Mouse (Mus musculus) ES-Bruce4 (cell line): ENCODE measurements around the gene Rpl37. TPM values are rescaled to one million over a fixed set of nuclear protein-coding genes. Genes with fewer than 3 reads are reported as not detected.
A peak's percentile ranks its signal among the peaks of the same experiment; 100 is the strongest.

Experiments
- H3K27ac ChIP-seq: 2 replicates; pipeline ENCODE4 v1.5.1; 2012; ENCODE audit warnings: low read length, inconsistent platforms; ENCODE audit not compliant: insufficient read depth
- H3K27me3 ChIP-seq: 2 replicates; pipeline ENCODE4 v1.6.1; 2012; ENCODE audit warnings: mild to moderate bottlenecking, low read length, inconsistent platforms; ENCODE audit not compliant: control insufficient read depth, poor library complexity, insufficient read depth, severe bottlenecking
- H3K36me3 ChIP-seq: 2 replicates; pipeline ENCODE4 v1.6.1; 2012; ENCODE audit warnings: inconsistent platforms, mild to moderate bottlenecking, low read length, moderate library complexity; ENCODE audit not compliant: control insufficient read depth, poor library complexity, insufficient read depth, severe bottlenecking
- H3K4me1 ChIP-seq: one replicate; pipeline ENCODE4 v1.8.1; 2011; ENCODE audit warnings: low read length; ENCODE audit not compliant: control insufficient read depth, insufficient read depth
- H3K4me3 ChIP-seq: 2 replicates; pipeline ENCODE4 v1.5.1; 2011; ENCODE audit warnings: low read depth, mild to moderate bottlenecking, low read length
- H3K9ac ChIP-seq: 2 replicates; pipeline ENCODE4 v1.6.1; 2012; ENCODE audit warnings: low read depth, mild to moderate bottlenecking, inconsistent platforms; ENCODE audit not compliant: poor library complexity, severe bottlenecking
- H3K9me3 ChIP-seq: replicated peaks from 2 replicates; pipeline ENCODE4 v1.6.1; 2012; ENCODE audit warnings: mild to moderate bottlenecking, low read length, inconsistent platforms; ENCODE audit not compliant: control insufficient read depth, poor library complexity, insufficient read depth, severe bottlenecking
- CTCF ChIP-seq: IDR thresholded peaks from one replicate; pipeline ENCODE4 v1.8.1; 2011; ENCODE audit warnings: low read depth, low read length
- EP300 ChIP-seq: IDR thresholded peaks from 2 replicates; pipeline ENCODE4 v1.6.1; 2011; ENCODE audit warnings: low read depth, low read length; ENCODE audit not compliant: insufficient read depth
- POLR2A ChIP-seq: IDR thresholded peaks from one replicate; pipeline ENCODE4 v1.8.1; 2011; ENCODE audit warnings: low read length; ENCODE audit not compliant: insufficient read depth
- polyA plus RNA-seq: library from polyadenylated mRNA; stranded (reverse); fragments of >200 nt; gene quantifications from 2 replicates; pipeline ENCODE4 v1.2.4, GENCODE M21; 2011; ENCODE audit warnings: low read depth; ENCODE audit not compliant: missing spikeins, insufficient read depth, insufficient read length

The Rpl37 gene
- polyA plus RNA-seq, 1 experiment, result 685 TPM

DNA sequence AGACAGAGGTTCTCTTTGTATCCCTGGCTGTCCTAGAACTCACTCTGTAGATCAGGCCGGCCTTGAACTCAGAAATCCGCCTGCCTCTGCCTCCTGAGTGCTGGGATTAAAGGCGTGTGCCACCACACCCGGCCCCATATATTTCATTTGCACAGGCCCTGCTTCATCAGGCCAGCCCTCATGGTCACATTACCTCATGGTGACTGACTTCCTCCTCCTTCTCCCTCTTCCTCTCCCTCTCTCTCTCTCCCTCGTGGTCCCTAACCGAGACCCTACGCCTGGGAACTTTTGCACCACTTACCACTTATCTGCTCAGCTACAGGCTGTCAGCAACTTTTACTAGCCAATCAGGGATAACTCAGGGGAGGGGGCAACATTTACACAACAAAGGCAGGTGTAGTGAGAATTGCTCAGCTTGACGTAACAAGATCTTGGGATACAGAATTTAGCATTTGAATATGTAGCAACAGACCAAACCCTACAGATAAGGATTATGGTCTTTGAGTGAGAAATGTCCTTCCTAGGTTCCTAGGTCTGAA lies 18.6 kb downstream of the Rpl37 start:
- Histone ChIP-seq H3K9ac (peak overlapping the region; percentile 13; the same call in 1 of the 2 replicates), H3K4me3 (peak overlapping the region; percentile 84), H3K27ac (peak overlapping the region; percentile 84; the same call in 1 of the 2 replicates), H3K9me3 (no peaks in the 10 kb centered on the region), H3K27me3 (no peaks in the 10 kb centered on the region), H3K36me3 (no peaks in the 10 kb centered on the region), H3K4me1 (no peaks in the 10 kb centered on the region)
- TF ChIP-seq EP300 (no peak), POLR2A (peak; percentile 60), CTCF (no peak)

DNA sequence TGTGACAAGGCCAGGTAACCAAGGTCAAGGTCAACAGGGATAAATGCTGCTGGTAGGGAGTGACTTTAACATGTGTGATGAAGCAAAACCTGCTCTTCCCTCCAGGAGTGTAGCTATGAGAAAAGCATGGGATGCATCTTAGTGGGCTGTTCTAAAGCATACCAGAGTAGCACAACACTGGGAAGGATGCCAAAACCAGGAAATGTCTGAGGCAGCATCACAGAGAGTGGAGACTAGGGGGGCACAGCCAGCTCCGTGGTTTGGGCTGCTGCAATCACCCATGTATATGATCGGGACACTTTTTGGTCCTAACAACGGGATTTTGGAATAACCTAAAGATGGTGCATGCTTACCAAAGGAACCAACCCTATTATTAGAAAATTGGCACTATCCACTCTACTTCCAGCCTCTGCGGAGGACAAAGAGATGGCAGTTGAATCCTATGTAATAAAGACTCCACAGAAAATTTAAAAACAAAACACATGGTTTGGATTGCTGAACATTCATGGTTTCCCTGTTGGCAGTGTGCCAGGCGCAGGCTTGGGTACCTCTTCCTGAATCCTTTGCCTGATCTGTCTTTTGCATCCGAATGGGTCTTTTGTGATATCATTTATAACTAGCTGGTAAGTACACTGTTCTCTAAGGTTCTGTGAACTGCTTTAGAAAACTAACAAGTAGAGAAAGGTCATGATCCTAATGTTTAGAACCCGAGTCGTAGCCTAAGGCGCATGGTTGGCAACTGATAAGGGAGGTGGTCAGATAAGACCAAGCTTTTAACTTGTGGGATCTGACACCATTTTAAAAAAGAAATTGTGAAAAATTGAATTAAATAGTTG lies 21.8 kb downstream of the Rpl37 start:
- Histone ChIP-seq H3K4me1 (no peaks in the 10 kb centered on the region), H3K36me3 (no peaks in the 10 kb centered on the region), H3K27ac (no peak overlapping the region), H3K27me3 (no peaks in the 10 kb centered on the region), H3K9me3 (no peaks in the 10 kb centered on the region), H3K4me3 (no peak overlapping the region), H3K9ac (no peak overlapping the region)
- TF ChIP-seq POLR2A (no peak), EP300 (no peak), CTCF (no peak)

DNA sequence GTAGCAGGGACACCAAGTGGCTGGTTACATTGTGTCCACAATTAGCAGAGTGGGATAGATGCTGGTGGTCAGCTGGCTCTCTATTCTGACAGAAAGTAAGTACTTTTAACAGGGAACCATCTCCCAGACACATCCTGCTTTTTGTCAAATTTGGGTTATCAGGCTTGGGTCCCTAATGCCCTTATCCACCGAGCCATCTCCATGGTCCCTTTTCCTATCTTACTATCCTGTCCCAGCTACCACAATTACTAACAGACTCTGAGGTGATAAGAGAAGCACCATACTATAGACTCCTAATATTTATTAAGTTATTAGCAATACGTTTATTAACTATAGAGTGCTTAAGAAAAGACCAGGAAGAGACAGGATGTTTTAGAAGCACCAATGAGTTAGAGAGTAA lies 22.9 kb downstream of the Rpl37 start:
- H3K4me3 ChIP-seq, result no peak overlapping the region
- no peaks in the 10 kb centered on the region for H3K9me3 ChIP-seq
- no peak for TF ChIP-seq EP300
- no peak for TF ChIP-seq POLR2A
- TF ChIP-seq CTCF, result no peak

DNA sequence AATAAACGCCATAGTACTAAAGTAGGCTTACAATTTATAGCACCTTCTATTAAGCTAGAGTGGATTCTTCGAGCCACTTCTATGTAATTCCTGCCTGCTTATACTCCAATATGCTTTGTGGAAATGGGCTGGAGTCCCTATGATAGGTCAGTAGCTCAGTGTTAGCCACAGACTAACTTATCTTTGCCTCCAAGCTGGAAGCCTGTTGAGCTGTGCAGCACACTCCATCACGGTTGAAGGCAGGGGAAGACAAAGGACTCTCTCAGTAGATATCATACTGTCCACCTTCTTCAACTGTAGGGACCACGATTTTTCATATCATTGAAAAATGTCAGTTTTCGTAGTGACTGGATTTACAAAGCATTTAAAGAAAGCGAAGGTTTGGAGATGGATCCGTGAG lies 23.4 kb downstream of the Rpl37 start:
- Histone ChIP-seq H3K9ac (no peak overlapping the region), H3K27ac (no peak overlapping the region), H3K4me3 (no peak overlapping the region), H3K4me1 (no peaks in the 10 kb centered on the region), H3K36me3 (no peaks in the 10 kb centered on the region), H3K27me3 (no peaks in the 10 kb centered on the region), H3K9me3 (no peaks in the 10 kb centered on the region)
- TF ChIP-seq CTCF (no peak), POLR2A (no peak), EP300 (no peak)

More for the DNA sequence above, 22.9 kb downstream of the Rpl37 start:
- H3K27ac ChIP-seq, result no peak overlapping the region
- no peaks in the 10 kb centered on the region for H3K36me3 ChIP-seq
- no peak overlapping the region for H3K9ac ChIP-seq
- H3K27me3 ChIP-seq, result no peaks in the 10 kb centered on the region
- no peaks in the 10 kb centered on the region for H3K4me1 ChIP-seq

DNA sequence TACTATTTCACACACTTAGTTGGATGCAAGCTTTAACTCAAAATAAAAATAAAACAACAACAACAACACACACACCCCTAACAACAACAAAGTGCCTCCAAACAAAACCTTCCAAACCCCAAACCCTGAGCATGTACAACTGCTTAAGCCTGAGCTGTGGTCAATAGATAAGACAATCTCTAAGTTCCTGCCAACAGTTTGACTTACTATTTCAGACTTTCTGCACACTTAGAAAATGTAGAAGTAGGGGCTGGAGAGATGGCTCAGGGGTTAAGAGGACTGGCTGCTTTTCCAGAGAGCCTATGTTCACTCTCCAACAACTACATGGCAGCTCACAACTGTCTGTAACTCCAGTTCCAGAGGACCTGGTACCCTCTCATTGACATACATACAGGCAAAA lies 23.9 kb downstream of the Rpl37 start:
- TF ChIP-seq POLR2A (no peak), CTCF (no peak), EP300 (no peak)
- H3K9ac ChIP-seq, result no peak overlapping the region
- no peak overlapping the region for H3K27ac ChIP-seq
- H3K4me3 ChIP-seq, result no peak overlapping the region
- no peaks in the 10 kb centered on the region for H3K36me3 ChIP-seq
- no peaks in the 10 kb centered on the region for H3K4me1 ChIP-seq
- H3K9me3 ChIP-seq, result no peaks in the 10 kb centered on the region
- no peaks in the 10 kb centered on the region for H3K27me3 ChIP-seq

DNA sequence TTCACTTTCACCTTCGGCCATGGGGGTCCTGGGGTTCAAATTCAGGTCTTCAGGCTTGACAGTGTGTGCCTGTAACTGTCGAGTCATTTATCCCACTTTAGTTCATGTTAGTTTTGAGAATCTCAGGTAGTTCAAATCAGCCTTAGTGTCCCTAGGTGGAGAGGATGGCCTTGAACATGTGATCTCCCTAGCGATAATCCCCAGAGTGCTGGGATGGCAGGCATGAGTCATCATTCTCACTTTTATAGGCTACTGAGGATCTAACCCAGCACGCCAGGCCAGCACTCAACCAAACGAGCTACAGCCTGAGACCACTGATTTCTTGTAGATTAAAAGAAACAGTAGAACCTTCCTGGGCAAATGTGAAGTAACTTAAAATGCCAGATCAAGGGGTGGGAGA lies 25.6 kb downstream of the Rpl37 start:
- Histone ChIP-seq H3K4me3 (no peak overlapping the region), H3K9me3 (no peaks in the 10 kb centered on the region)
- no peak for TF ChIP-seq POLR2A
- TF ChIP-seq EP300, result no peak
- TF ChIP-seq CTCF, result no peak

More for the DNA sequence above, 25.6 kb downstream of the Rpl37 start:
- no peaks in the 10 kb centered on the region for H3K27me3 ChIP-seq
- H3K4me1 ChIP-seq, result no peaks in the 10 kb centered on the region
- no peak overlapping the region for H3K27ac ChIP-seq
- H3K9ac ChIP-seq, result no peak overlapping the region
- no peaks in the 10 kb centered on the region for H3K36me3 ChIP-seq
